Mouse (Mus musculus) ES-Bruce4 (cell line): ENCODE results near the gene Zfp994. TPM values are rescaled to one million over a fixed set of nuclear protein-coding genes. Genes with fewer than 3 reads are reported as not detected.
"Not testable (repeated sequence)": the region's sequence is repeated elsewhere in the genome, so short reads cannot be mapped to it uniquely, and the experiment has no call there.

Experiments
- H3K27ac ChIP-seq: 2 replicates; pipeline ENCODE4 v1.5.1; 2012; ENCODE audit warnings: low read length, inconsistent platforms; ENCODE audit not compliant: insufficient read depth
- H3K27me3 ChIP-seq: 2 replicates; pipeline ENCODE4 v1.6.1; 2012; ENCODE audit warnings: mild to moderate bottlenecking, low read length, inconsistent platforms; ENCODE audit not compliant: control insufficient read depth, poor library complexity, insufficient read depth, severe bottlenecking
- H3K36me3 ChIP-seq: 2 replicates; pipeline ENCODE4 v1.6.1; 2012; ENCODE audit warnings: inconsistent platforms, mild to moderate bottlenecking, low read length, moderate library complexity; ENCODE audit not compliant: control insufficient read depth, poor library complexity, insufficient read depth, severe bottlenecking
- H3K4me1 ChIP-seq: one replicate; pipeline ENCODE4 v1.8.1; 2011; ENCODE audit warnings: low read length; ENCODE audit not compliant: control insufficient read depth, insufficient read depth
- H3K4me3 ChIP-seq: 2 replicates; pipeline ENCODE4 v1.5.1; 2011; ENCODE audit warnings: low read depth, mild to moderate bottlenecking, low read length
- H3K9ac ChIP-seq: 2 replicates; pipeline ENCODE4 v1.6.1; 2012; ENCODE audit warnings: low read depth, mild to moderate bottlenecking, inconsistent platforms; ENCODE audit not compliant: poor library complexity, severe bottlenecking
- H3K9me3 ChIP-seq: replicated peaks from 2 replicates; pipeline ENCODE4 v1.6.1; 2012; ENCODE audit warnings: mild to moderate bottlenecking, low read length, inconsistent platforms; ENCODE audit not compliant: control insufficient read depth, poor library complexity, insufficient read depth, severe bottlenecking
- CTCF ChIP-seq: IDR thresholded peaks from one replicate; pipeline ENCODE4 v1.8.1; 2011; ENCODE audit warnings: low read depth, low read length
- EP300 ChIP-seq: IDR thresholded peaks from 2 replicates; pipeline ENCODE4 v1.6.1; 2011; ENCODE audit warnings: low read depth, low read length; ENCODE audit not compliant: insufficient read depth
- polyA plus RNA-seq: library from polyadenylated mRNA; stranded (reverse); fragments of >200 nt; gene quantifications from 2 replicates; pipeline ENCODE4 v1.2.4, GENCODE M21; 2011; ENCODE audit warnings: low read depth; ENCODE audit not compliant: missing spikeins, insufficient read depth, insufficient read length

The Zfp994 gene
- 1.5 and 2.2 TPM in 2 replicates for polyA plus RNA-seq

DNA sequence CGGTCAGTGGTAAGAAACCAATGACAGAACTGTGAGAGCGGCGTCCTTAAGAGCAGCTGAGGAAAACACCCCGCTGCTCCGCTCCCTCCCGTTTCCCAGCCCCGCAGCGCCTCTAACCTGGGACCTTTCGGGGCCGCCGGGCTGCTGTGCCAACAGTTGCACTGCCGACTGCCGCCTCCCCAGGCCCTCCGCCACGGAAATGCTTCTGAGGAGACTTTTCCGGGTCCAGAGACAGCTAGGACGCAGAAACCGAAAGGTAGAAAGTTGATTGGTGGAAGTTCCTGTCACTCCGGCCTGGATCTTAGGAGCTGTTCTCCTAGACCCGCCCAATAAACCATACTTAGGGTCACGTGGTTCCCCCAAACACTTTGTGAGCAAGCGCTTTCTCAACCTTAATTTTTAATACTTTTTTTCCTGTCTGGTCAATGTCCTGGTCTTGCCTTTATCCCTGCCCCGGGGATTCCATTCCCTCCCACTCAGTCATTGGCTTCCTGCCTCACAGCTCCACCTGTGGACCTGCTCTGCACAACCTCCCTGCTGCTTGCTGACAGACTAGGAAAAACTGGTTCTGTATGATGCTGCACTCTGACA is at the start of gene Zfp994:
Gene Zfp994 (minus strand): TSS at position 195 of the 591 bp plus-strand sequence.
- peak within 1 kb of the TSS; percentile 83 for H3K9ac ChIP-seq
- H3K36me3 ChIP-seq, H3K27me3 ChIP-seq, H3K4me1 ChIP-seq, H3K27ac ChIP-seq, H3K9me3 ChIP-seq: not testable (repeated sequence)
- peak within 1 kb of the TSS; percentile 76 for H3K4me3 ChIP-seq

DNA sequence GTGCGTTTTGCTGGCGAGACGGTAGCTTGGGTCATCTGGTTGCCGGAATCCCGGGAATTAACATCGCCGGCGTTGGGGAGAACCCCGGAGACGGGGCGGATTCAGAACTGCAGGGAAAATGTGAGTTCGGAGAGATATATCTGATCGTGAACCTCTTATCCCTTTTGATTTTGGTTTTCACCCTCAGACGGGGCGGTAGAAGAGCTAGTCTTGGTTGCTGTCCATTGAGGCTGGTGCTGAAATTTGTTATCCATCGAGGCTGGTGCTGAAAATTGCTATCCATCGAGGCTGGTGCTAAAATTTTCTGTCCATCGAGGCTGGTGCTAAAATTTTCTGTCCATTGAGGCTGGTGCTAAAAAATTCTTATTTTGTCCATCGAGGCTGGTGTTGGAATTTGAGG is 5.3 kb upstream of the Zfp994 start:
- H3K27ac ChIP-seq, H3K4me1 ChIP-seq, H3K4me3 ChIP-seq, H3K9me3 ChIP-seq, H3K36me3 ChIP-seq, H3K9ac ChIP-seq, H3K27me3 ChIP-seq: not testable (repeated sequence)

DNA sequence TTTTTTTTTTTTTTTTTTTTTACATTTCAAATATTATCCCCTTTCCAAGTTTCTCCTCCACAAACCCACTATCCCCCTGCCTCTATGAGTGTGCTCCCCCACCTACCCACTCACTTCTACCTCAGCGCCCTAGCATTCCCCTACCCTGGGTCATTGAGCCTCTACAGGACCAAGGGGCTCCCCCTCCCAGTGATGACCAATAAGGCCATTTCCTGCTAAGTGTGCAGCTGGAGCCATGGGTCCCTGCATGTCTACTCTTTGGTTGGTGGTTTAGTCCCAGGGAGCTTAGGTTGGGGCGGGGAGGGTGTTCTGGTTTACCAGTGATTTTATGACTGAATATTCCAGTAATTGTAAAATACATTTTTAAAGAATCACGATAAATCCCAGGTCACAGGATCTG is 401 bp downstream of the Zfp994 start:
- H3K4me3 ChIP-seq = peak overlapping the region; percentile 76
- not testable (repeated sequence) for H3K27ac ChIP-seq, H3K4me1 ChIP-seq, H3K9me3 ChIP-seq, H3K27me3 ChIP-seq, H3K36me3 ChIP-seq
- H3K9ac ChIP-seq = peak overlapping the region; percentile 83

DNA sequence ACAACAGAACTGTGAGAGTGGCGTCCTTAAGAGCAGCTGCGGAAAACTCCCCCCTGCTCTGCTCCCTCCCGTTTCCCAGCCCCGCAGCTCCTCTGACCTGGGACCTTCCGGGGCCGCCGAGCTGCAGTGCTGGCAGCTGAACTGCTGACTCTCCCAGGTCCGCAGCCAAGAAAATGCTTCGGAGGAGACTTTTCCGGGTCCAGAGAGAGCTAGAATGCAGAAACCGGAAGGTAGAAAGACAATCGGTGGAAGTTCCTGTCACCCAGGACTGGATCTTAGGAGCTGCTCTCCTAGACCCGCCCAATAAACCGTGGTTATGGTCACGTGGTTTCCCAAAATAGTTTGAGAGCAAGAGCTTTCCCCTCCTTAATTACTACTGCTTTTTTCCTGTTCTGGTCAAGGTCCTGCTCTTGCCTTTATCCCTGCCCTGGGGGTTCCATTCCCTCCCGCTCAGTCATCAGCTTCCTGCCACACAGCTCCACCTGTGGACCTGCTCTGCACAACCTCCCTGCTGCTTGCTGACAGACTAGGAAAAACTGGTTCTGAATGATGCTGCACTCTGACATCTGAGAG is 59.6 kb downstream of the Zfp994 start, which contains the start of gene Zfp947:
Gene Zfp947 (minus strand): TSS at position 469 of the 573 bp plus-strand sequence.
- H3K9ac ChIP-seq = peak within 1 kb of the TSS; percentile 76
- H3K36me3 ChIP-seq, H3K4me1 ChIP-seq, H3K27me3 ChIP-seq, H3K9me3 ChIP-seq: not testable (repeated sequence)
- H3K4me3 ChIP-seq = peak within 1 kb of the TSS; percentile 44
- peak within 1 kb of the TSS; percentile 47; the same call in 1 of the 2 replicates for H3K27ac ChIP-seq
- TF ChIP-seq EP300 = 0 out of 2 replicates have a peak, but pooled peaks have one; percentile 46
- peak; percentile 9 for TF ChIP-seq CTCF

DNA sequence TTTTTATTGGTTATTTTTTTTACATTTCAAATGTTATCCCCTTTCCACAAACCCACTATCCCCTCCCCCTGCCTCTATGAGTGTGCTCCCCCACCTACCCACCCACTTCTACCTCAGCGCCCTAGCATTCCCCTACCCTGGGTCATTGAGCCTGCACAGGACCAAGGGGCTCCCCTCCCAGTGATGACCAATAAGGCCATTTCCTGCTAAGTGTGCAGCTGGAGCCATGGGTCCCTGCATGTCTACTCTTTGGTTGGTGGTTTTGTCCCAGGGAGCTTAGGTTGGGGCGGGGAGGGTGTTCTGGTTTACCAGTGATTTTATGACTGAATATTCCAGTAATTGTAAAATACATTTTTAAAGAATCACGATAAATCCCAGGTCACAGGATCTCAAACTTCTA is 60.1 kb downstream of the Zfp994 start:
- Histone ChIP-seq H3K4me3 (peak overlapping the region; percentile 44), H3K9ac (peak overlapping the region; percentile 76)
- not testable (repeated sequence) for H3K4me1 ChIP-seq, H3K27me3 ChIP-seq, H3K36me3 ChIP-seq, H3K9me3 ChIP-seq, H3K27ac ChIP-seq

DNA sequence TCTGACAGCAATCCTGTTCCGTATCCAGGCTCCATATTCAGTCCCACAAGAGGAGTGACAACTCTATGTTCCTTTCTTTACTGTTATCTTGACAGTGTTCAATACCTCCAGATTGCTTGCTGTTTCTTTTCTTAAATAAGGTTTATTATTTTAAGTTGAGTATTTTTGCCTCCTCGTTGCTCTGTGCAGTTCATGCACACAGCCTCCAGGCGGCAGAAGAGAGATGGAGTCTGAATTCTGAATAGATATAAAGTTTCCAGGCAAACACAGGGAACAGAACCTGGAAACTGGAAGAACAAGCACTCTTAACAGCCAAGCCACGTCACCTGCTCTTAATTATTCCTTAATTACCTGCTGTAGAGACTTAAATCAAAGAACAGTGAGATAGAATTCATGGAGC is 71.5 kb downstream of the Zfp994 start:
- H3K9ac ChIP-seq, H3K4me1 ChIP-seq, H3K9me3 ChIP-seq, H3K36me3 ChIP-seq, H3K27ac ChIP-seq, H3K4me3 ChIP-seq, H3K27me3 ChIP-seq: not testable (repeated sequence)

Other genes starting within 250 kb of the Zfp994 start
- gene Zfp947, start 59.4 kb downstream of the Zfp994 start, polyA plus RNA-seq = 0.99 and 1.5 TPM in 2 replicates
- gene CT030661.1, start 89.2 kb upstream of the Zfp994 start, polyA plus RNA-seq = 18.9 and 24.6 TPM in 2 replicates
- 11.0 and 14.3 TPM in 2 replicates for gene Zfp944, start 135.8 kb upstream of the Zfp994 start, polyA plus RNA-seq
- gene Zfp758, start 135.8 kb upstream of the Zfp994 start, polyA plus RNA-seq = 6.5 and 8.0 TPM in 2 replicates
- 16.0 and 20.3 TPM in 2 replicates for gene Zfp946, start 198.6 kb upstream of the Zfp994 start, polyA plus RNA-seq